Mouse (Mus musculus) limb, embryonic 11.5 days (tissue): ENCODE measurements around the gene Zxdc. TPM values are rescaled to one million over a fixed set of nuclear protein-coding genes. Genes with fewer than 3 reads are reported as not detected.
A peak's percentile ranks its signal among the peaks of the same experiment; 100 is the strongest.

Experiments
- ATAC-seq: fragments of 200-750 bp; cut with Nextera tagmentation; 2 replicates; pipeline ENCODE4 v1.8.0; 2017; ENCODE audit warnings: low read depth; ENCODE audit not compliant: insufficient number of reproducible peaks, low FRiP score, low TSS enrichment
- DNase-seq: peaks from one replicate; pipeline ENCODE4 v3.0.0-alpha.2; 2015; ENCODE audit warnings: low spot score
- H3K27ac ChIP-seq: fragments of 300-500 bp; sonication (generic); replicated peaks from 2 replicates; pipeline ENCODE4 v1.5.1; 2014; ENCODE audit warnings: low read depth, mild to moderate bottlenecking, low read length
- H3K27me3 ChIP-seq: fragments of 300-500 bp; sonication (generic); 2 replicates; pipeline ENCODE4 v1.6.1; 2014; ENCODE audit warnings: mild to moderate bottlenecking, low read length, mixed read lengths; ENCODE audit not compliant: control insufficient read depth, insufficient read depth
- H3K36me3 ChIP-seq: fragments of 300-500 bp; sonication (generic); 2 replicates; pipeline ENCODE4 v1.6.1; 2014; ENCODE audit warnings: mild to moderate bottlenecking, low read length, moderate library complexity, mixed read lengths; ENCODE audit not compliant: control insufficient read depth, insufficient read depth
- H3K4me1 ChIP-seq: fragments of 300-500 bp; sonication (generic); 2 replicates; pipeline ENCODE4 v1.6.1; 2014; ENCODE audit warnings: low read length, mixed read lengths; ENCODE audit not compliant: control insufficient read depth, insufficient read depth
- H3K4me2 ChIP-seq: fragments of 300-500 bp; sonication (generic); 2 replicates; pipeline ENCODE4 v1.6.1; 2014; ENCODE audit warnings: low read depth, mild to moderate bottlenecking, moderate library complexity; ENCODE audit not compliant: severe bottlenecking
- H3K4me3 ChIP-seq: fragments of 300-500 bp; sonication (generic); 2 replicates; pipeline ENCODE4 v1.5.1; 2014; ENCODE audit warnings: low read depth, low read length
- H3K9ac ChIP-seq: fragments of 300-500 bp; sonication (generic); 2 replicates; pipeline ENCODE4 v1.6.1; 2014; ENCODE audit warnings: mild to moderate bottlenecking, low read length
- H3K9me3 ChIP-seq: fragments of 300-500 bp; sonication (generic); 2 replicates; pipeline ENCODE4 v1.6.1; 2016; ENCODE audit warnings: low read length; ENCODE audit not compliant: control insufficient read depth
- WGBS: fragments of 180-500 bp; shearing (Covaris S2); extraction: QIAGEN DNeasy Blood & Tissue Kit; methylation state at CpG from one replicate; pipeline ENCODE4 v1.1.7; 2014; 5-methylcytosine and 5-hydroxymethylcytosine counted together
- polyA plus RNA-seq: library from polyadenylated mRNA; unstranded; fragments of >200 nt; fragmentation: Nextera tagmentation; extraction: Ambion mirVana; gene quantifications from 2 replicates; pipeline ENCODE4 v1.2.1, GENCODE M21; 2014

The Zxdc gene
- polyA plus RNA-seq: 7.6 and 8.1 TPM in 2 replicates

- ATAC-seq: peak; percentile 96
- Histone ChIP-seq H3K9ac (peak within 1 kb of the TSS; percentile 74), H3K4me3 (peak within 1 kb of the TSS; percentile 83), H3K27ac (no peak within 1 kb of the TSS), H3K9me3 (no peaks in the 10 kb centered on the region), H3K4me2 (peak within 1 kb of the TSS; percentile 100), H3K36me3 (peaks cover 2% of the 10 kb centered on the region), H3K4me1 (peaks cover 12% of the 10 kb centered on the region; the same call in 1 of the 2 replicates), H3K27me3 (no peaks in the 10 kb centered on the region)
- WGBS: 6% methylated on average over 39 of the region's 41 CpGs
- peak; percentile 97 for DNase-seq
Observed at GRCm38 (mm10) chr6:90368976-90369724, at the start of gene Zxdc. Gene Zxdc, plus strand, starts transcription at chr6:90369492.

DNA sequence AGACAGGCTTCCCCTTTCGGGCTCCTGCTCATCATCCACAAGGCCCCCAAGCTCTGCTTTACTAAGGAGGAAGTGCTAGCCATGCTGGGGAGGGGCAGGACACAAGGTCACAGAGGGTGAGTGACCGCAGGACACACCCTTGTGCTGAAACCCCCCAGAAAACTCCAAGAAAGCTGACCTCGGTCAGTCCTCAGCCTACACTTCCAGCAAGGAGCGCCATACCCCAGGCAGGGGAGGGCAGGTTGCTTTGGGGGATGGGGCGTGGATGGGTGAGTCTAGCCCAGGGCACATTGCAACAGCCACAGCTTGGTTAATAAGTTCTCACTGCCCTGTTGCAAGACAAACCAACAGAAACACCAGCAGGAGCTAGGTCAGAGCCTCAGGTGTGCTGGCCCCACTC lies 48.9 kb upstream of the Zxdc start:
- no peak overlapping the region for H3K27ac ChIP-seq

GRCm38 (mm10) chr6:90321811-90322210 lies 47.5 kb upstream of the Zxdc start:
- H3K9me3 ChIP-seq: no peaks in the 10 kb centered on the region
- WGBS: 52% methylated on average over 4 of the region's 4 CpGs
- ATAC-seq: no peak
- H3K4me1 ChIP-seq: no peaks in the 10 kb centered on the region
- no peak for DNase-seq
- H3K4me3 ChIP-seq: no peak overlapping the region
- H3K4me2 ChIP-seq: no peak overlapping the region
- no peak overlapping the region for H3K27ac ChIP-seq
- no peak overlapping the region for H3K9ac ChIP-seq
- no peaks in the 10 kb centered on the region for H3K36me3 ChIP-seq
- H3K27me3 ChIP-seq: peaks cover 2% of the 10 kb centered on the region; the same call in 1 of the 2 replicates

More for the DNA sequence above, 48.9 kb upstream of the Zxdc start:
- ATAC-seq: no peak
- DNase-seq: no peak
- Histone ChIP-seq H3K9me3 (no peaks in the 10 kb centered on the region), H3K4me3 (no peak overlapping the region), H3K4me2 (no peak overlapping the region), H3K9ac (no peak overlapping the region), H3K4me1 (no peaks in the 10 kb centered on the region), H3K36me3 (no peaks in the 10 kb centered on the region), H3K27me3 (peaks cover 2% of the 10 kb centered on the region; the same call in 1 of the 2 replicates)
- 90% methylated on average over 5 of the region's 5 CpGs for WGBS

- H3K27ac ChIP-seq: no peak overlapping the region
- peaks cover 2% of the 10 kb centered on the region; the same call in 1 of the 2 replicates for H3K27me3 ChIP-seq
- no peak overlapping the region for H3K4me2 ChIP-seq
- no peak overlapping the region for H3K4me3 ChIP-seq
- H3K4me1 ChIP-seq: no peaks in the 10 kb centered on the region
- WGBS: 85% methylated on average over 3 of the region's 3 CpGs
- no peaks in the 10 kb centered on the region for H3K9me3 ChIP-seq
- ATAC-seq: no peak
- no peak overlapping the region for H3K9ac ChIP-seq
- no peaks in the 10 kb centered on the region for H3K36me3 ChIP-seq
- DNase-seq: no peak
Observed at GRCm38 (mm10) chr6:90324026-90324425, 45.3 kb upstream of the Zxdc start.

GRCm38 (mm10) chr6:90324463-90324862 lies 44.8 kb upstream of the Zxdc start:
- H3K4me2 ChIP-seq: no peak overlapping the region

DNA sequence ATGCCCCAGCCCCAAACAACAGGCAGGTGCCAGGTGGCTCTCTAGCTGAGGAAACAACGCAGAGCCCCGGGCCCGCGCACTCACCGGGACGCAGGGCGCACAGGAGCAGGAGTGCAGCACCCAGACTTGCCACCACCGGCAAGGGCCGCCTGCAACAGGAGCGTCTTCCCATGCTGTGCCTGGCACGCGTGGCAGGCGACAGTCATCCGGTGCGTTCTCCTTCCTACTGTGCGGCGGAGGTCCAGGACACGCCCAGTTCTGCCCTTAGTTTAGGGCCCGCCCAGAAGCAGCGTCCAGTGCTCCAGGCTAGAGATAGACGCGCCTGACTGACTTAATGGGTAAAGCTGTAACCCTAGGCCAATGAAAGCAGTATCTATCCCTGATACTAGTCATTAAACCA lies 44.3 kb upstream of the Zxdc start, which contains the start of gene Chst13:
Chst13 (minus strand) TSS at position 195 of the 400 bp plus-strand sequence.
- H3K9ac ChIP-seq: peak within 1 kb of the TSS; percentile 27; the same call in 1 of the 2 replicates
- WGBS: 4% methylated on average over 22 of the region's 22 CpGs
- H3K9me3 ChIP-seq: no peaks in the 10 kb centered on the region
- no peaks in the 10 kb centered on the region for H3K4me1 ChIP-seq
- no peaks in the 10 kb centered on the region for H3K36me3 ChIP-seq
- no peak within 1 kb of the TSS for H3K27ac ChIP-seq
- peak within 1 kb of the TSS; percentile 48 for H3K4me2 ChIP-seq
- ATAC-seq (no peak), DNase-seq (peak; percentile 23)
- peaks cover 2% of the 10 kb centered on the region; the same call in 1 of the 2 replicates for H3K27me3 ChIP-seq
- no peak within 1 kb of the TSS for H3K4me3 ChIP-seq

More at GRCm38 (mm10) chr6:90324463-90324862, 44.8 kb upstream of the Zxdc start:
- no peak overlapping the region for H3K9ac ChIP-seq
- H3K27ac ChIP-seq: no peak overlapping the region
- 65% methylated on average over 3 of the region's 3 CpGs for WGBS
- H3K27me3 ChIP-seq: peaks cover 2% of the 10 kb centered on the region; the same call in 1 of the 2 replicates
- H3K9me3 ChIP-seq: no peaks in the 10 kb centered on the region
- no peak overlapping the region for H3K4me3 ChIP-seq
- H3K36me3 ChIP-seq: no peaks in the 10 kb centered on the region
- ATAC-seq: no peak
- DNase-seq: no peak
- no peaks in the 10 kb centered on the region for H3K4me1 ChIP-seq

DNA sequence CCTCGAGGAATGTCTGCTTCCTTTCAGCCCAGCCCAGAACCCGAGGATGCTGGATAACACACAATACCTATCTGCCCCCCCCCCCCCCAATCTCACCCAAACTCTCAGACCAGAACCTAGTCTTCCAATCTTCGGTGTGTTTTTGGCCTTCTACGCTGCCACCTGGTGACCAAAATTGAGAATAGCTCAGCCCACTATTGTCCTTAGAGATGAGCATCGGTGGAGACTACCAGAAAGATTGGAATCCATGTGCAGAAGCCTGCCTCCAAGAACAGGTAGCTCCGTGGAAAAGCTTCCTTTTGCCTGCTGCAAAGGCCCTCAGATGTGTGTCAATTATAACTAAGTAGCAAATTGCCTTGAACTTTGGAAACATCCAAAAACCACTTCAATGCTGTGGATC lies 41.6 kb upstream of the Zxdc start:
- peaks cover 2% of the 10 kb centered on the region; the same call in 1 of the 2 replicates for H3K27me3 ChIP-seq
- ATAC-seq: no peak
- H3K27ac ChIP-seq: no peak overlapping the region
- peak; percentile 28 for DNase-seq
- no peaks in the 10 kb centered on the region for H3K9me3 ChIP-seq
- no peak overlapping the region for H3K4me2 ChIP-seq
- no peak overlapping the region for H3K9ac ChIP-seq
- WGBS: 30% methylated on average over 6 of the region's 6 CpGs
- H3K4me3 ChIP-seq: no peak overlapping the region
- H3K36me3 ChIP-seq: no peaks in the 10 kb centered on the region
- H3K4me1 ChIP-seq: no peaks in the 10 kb centered on the region

- 32% methylated on average over 1 of the region's 1 CpGs for WGBS
- Histone ChIP-seq H3K27ac (no peak overlapping the region), H3K4me2 (no peak overlapping the region), H3K36me3 (no peaks in the 10 kb centered on the region), H3K9me3 (no peaks in the 10 kb centered on the region), H3K4me1 (no peaks in the 10 kb centered on the region), H3K27me3 (peaks cover under 1% of the 10 kb centered on the region; the same call in 1 of the 2 replicates), H3K4me3 (no peak overlapping the region), H3K9ac (no peak overlapping the region)
- DNase-seq (no peak), ATAC-seq (no peak)
Observed at GRCm38 (mm10) chr6:90329953-90330352, 39.3 kb upstream of the Zxdc start.
